Mouse (Mus musculus): ENCODE data around the gene 4930432M17Rik.

DNA sequence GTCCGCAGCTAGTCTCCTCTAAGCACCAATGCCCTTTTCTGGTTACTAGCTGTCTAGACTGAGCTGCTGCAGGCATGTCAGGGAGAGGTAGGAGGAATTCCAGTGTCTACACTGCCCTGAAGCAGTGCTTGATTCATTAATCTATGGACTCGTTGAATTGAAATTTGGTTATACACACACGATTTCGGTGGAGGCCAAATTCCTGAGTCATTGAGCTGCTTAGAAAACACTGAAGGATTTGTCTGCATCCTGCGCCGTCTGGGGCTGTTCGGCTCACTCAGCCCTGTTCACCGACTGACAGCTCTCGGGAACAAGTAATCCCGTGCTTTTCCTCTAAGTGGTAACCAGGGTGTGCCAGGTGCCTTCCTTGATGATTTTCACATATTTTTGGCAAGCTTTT, 55.1 kb downstream of the 4930432M17Rik start:
- TF ChIP-seq CTCF (IDR thresholded peaks at IDR 0.05) (no peak), POLR2A (IDR thresholded peaks at IDR 0.05; ENCODE audit: insufficient read depth, low read depth, low read length) (no peak)
